Comparison of ENCODE assay signal across 8 mouse cellular contexts in the genomic region with DNA sequence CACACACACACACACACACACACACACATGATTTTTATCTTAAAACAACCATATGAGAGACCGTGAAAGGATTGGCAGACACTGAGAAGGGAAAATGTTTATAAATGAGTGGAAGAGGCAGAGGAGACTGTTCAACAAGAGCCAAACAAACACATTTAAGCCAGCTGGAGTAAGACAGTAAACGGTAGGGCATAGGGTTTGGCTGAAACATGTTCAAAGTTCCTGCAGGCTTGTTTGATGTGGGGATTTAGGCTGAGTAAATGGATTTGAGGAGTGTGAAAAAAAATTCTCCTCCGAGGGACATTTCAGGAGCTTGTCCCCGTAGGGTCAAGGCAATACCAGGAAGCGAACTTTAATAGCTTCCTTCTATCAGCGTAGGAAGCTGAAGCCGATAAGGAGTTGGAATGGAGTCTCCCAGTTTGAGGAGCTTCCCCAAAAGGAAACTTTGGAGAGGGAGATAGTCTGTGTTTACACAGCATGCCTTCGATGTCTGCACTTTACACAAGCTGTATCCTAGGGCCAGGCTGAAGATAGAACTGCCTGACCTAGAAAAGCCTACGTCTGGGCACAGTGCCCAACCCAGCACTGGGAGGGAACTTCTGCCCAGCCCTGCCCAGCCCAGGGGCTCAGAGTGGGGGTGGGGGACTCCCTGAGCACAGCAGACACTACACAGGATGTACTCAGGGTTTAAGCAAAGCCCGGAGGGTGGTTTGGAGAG. TPM values are rescaled to one million over a fixed set of nuclear protein-coding genes. Genes with fewer than 3 reads are reported as not detected.
A peak's percentile ranks its signal among the peaks of the same experiment; 100 is the strongest.
DNase-seq lines count a peak whose midpoint lies in the region; ATAC-seq lines count a peak whose summit lies in the region.

No protein-coding gene starts in this region.

- peak; percentile 62 for DNase-seq in T-cell, adult 2 months (ENCODE audit: low spot score)
- peak; percentile 93 for DNase-seq in cerebellum, adult 11-12 months
- peak; percentile 77 to 87 for DNase-seq in gastrocnemius, adult 8-10 months (ENCODE audit: low spot score in 2 of 2)
- DNase-seq in induced T-regulatory cell, adult 2 months (ENCODE audit: low read depth) = peak; percentile 70
- peak; percentile 82 to 94 for DNase-seq in left cerebral cortex, postnatal 10 days (ENCODE audit: extremely low spot score in 1 of 2, low spot score in 2 of 2)
- peak; percentile 33 for DNase-seq in spleen, adult 12 weeks (ENCODE audit: low spot score)
- no peak for DNase-seq in c-Kit-positive CD71-positive TER-119-positive erythroid progenitor cells, embryonic 14.5 days (ENCODE audit: low spot score)

- peak; percentile 56 for ATAC-seq in megakaryocyte progenitor cell, adult 5-6 weeks (replicated peaks; ENCODE audit: poor library complexity)

- intact Hi-C loops in left cerebral cortex, postnatal 10 days (cut with DNase I) = no loop called here

RNA-seq across cellular contexts. Expression of gene Gna13, which starts 15.2 kb away (rescaled TPM):
- 10 to 100 TPM; 23.3 to 30.3 (median 28.4) TPM for total RNA-seq in gastrocnemius, adult 8-10 months (2022)
- total RNA-seq in left cerebral cortex, postnatal 10 days (2021) = 10 to 100 TPM; 46.3 TPM
- 50.4 and 59.9 TPM in 2 replicates for total RNA-seq in megakaryocyte progenitor cell, adult 5-6 weeks (2015)
- total RNA-seq in megakaryocyte progenitor cell, adult 5-6 weeks (2017) = 36.3 and 42.8 TPM in 2 replicates

RNA-seq across cellular contexts. Expression of gene Rgs9, which starts 49.5 kb away (rescaled TPM):
- total RNA-seq in gastrocnemius, adult 8-10 months (2022) = not detected
- 10 to 100 TPM; 27.5 to 41.7 TPM for total RNA-seq in left cerebral cortex, postnatal 10 days (2021)
- total RNA-seq in megakaryocyte progenitor cell, adult 5-6 weeks (2015) = 0.77 TPM in 1 of 2 replicates, not detected in the other
- 0.07 TPM in 1 of 2 replicates, not detected in the other for total RNA-seq in megakaryocyte progenitor cell, adult 5-6 weeks (2017)

Comparison
In these comparisons a context has a peak if more than half of its experiments do, and no peak if none do; other contexts are left out.
1. RNA of gene Rgs9, which starts 49.5 kb away (total RNA-seq): 27.5 to 41.7 TPM in left cerebral cortex, postnatal 10 days; 0.07 to 0.77 TPM in megakaryocyte progenitor cell, adult 5-6 weeks and not detected in gastrocnemius, adult 8-10 months; every median in the first group is over 10 times any median in the second.